Mouse (Mus musculus): ENCODE data around the gene Lix1. TPM values are rescaled to one million over a fixed set of nuclear protein-coding genes. Genes with fewer than 3 reads are reported as not detected.
"Not testable (repeated sequence)": the region's sequence is repeated elsewhere in the genome, so short reads cannot be mapped to it uniquely, and the experiment has no call there.

Gene Lix1
- polyA plus RNA-seq, 2 experiments from 2014 or later: not detected

GRCm38 (mm10) chr17:17414206-17414605 is 11.7 kb downstream of the Lix1 start:
- no peak for ATAC-seq

- no peak for ATAC-seq
These were observed 22.3 kb downstream of the Lix1 start for GRCm38 (mm10) chr17:17424609-17425307.

- ATAC-seq: no peak
These were observed 22.9 kb downstream of the Lix1 start for GRCm38 (mm10) chr17:17425308-17425813.

GRCm38 (mm10) chr17:17425906-17426305 is 23.4 kb downstream of the Lix1 start:
- ATAC-seq: no peak

GRCm38 (mm10) chr17:17428888-17429287 is 26.4 kb downstream of the Lix1 start:
- ATAC-seq: no peak

DNA sequence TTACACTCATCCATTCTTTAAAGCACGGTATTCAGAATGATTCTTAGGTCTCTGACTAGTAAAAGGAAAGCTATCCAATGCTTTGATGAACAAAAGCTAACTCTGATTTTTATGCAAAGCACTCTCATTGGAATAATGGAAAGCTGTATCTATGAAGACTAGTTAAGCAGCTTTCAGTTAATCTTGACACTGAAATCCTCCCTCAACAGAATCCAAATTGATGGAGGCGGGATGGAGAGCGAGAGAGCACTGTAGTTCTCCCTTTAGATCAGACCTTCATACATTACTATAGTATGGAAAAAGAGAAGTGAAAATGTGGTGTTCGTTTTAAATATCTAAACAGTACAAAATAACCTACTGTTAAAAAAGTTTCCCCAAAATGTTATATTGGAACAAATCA is 31.2 kb downstream of the Lix1 start:
- no peak for ATAC-seq

- no peak for ATAC-seq
These were observed 36.2 kb downstream of the Lix1 start for GRCm38 (mm10) chr17:17438576-17439191.

GRCm38 (mm10) chr17:17441876-17442498 is 39.5 kb downstream of the Lix1 start:
- no peak for ATAC-seq

GRCm38 (mm10) chr17:17444297-17444886 is 41.9 kb downstream of the Lix1 start:
- ATAC-seq: no peak

- no peak for ATAC-seq
These were observed 44.2 kb downstream of the Lix1 start for GRCm38 (mm10) chr17:17446683-17447082.

GRCm38 (mm10) chr17:17447821-17448220 is 45.3 kb downstream of the Lix1 start:
- no peak for ATAC-seq

DNA sequence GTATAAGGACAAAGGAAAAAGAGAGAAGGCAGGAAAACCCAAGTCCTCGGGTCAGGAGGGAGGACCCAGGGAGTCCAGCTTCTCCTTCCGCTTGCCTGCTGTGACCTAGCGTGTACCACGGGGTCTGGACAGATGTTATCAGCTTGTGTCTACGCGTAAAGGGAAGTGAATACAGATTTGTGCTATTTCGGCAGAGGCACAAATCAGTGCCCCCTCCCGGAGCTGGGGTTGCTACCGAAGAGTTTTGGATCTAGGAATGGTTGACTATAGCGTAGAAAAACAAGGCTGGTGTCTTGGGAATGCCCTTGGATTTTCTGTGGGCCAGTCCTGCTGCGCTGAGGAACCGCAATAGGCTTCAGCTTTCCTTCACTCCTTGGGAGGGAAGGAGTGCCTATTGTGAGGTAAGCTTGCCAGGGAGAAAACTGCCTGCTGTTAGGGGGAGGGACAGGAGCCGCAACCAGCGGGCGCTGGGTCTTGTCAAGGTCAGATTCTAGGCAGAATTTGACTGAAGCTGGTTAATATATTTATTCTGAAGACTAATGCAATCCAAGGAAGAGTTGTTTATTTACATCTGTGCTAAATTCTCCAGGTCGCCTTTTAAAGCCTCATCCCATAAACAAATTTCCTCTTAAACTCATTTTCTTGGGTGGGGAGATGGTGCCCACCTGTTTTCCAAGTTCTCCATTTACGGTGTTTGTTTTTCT is 46.4 kb downstream of the Lix1 start:
- ATAC-seq: no peak

GRCm38 (mm10) chr17:17449441-17449770 is 46.9 kb downstream of the Lix1 start:
- ATAC-seq: no peak

GRCm38 (mm10) chr17:17451102-17451501 is 48.6 kb downstream of the Lix1 start:
- ATAC-seq: no peak

GRCm38 (mm10) chr17:17452617-17453016 is 50.1 kb downstream of the Lix1 start:
- ATAC-seq: no peak

DNA sequence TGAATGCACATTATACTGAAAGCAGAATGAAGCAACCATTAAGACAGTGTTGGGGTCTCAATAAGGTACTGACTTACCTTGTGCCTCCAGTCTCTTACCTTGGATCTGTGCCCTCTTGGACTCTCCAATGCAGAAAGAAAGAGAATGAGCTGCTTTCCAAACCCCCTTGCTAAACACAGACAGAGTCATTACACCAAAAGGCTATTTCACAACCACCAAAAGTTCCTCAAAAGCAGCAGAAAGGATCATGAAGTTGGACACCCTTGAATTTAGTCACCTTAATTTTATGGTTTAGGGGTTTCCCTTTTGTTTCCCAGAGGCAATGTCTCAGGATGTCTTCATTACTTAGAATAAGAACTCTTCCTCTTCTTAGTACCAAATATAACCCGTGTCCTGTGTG is 52.1 kb downstream of the Lix1 start:
- ATAC-seq: no peak

GRCm38 (mm10) chr17:17485789-17486188 is 83.3 kb downstream of the Lix1 start:
- ATAC-seq: no peak

GRCm38 (mm10) chr17:17490820-17491621 is 88.5 kb downstream of the Lix1 start:
- no peak for ATAC-seq

- no peak for ATAC-seq
These were observed 89.1 kb downstream of the Lix1 start for GRCm38 (mm10) chr17:17491622-17492001.

DNA sequence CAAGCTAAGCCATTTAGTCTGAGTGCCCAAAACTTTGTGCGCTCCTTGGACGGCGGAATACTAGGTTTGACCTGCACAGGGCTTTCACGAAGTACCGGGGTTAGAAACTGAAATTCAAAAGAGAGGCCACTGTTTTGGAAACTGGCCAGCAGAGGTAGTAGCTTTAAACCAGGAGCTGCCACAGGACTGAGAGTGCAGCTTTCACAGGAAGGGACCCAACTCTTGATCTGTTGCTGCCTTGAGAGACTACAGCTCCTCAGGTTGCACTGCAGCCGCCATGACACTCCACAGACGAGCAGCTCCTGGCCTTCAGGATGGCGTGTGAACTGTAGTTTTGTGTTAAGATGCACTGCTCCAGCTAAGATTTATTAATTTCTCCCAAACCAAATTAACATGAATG is 89.6 kb downstream of the Lix1 start:
- ATAC-seq: no peak

GRCm38 (mm10) chr17:17496234-17496633 is 93.8 kb downstream of the Lix1 start:
- ATAC-seq: not testable (repeated sequence)

- no peak for ATAC-seq
These were observed 94.3 kb downstream of the Lix1 start for GRCm38 (mm10) chr17:17496730-17497129.

Measured in activated CD4-positive, CD25-positive, alpha-beta regulatory T cell, adult 4 months (primary cell).